Mouse (Mus musculus) erythroblast, embryonic 14.5 days (primary cell): ENCODE results near the gene Pdhx.

Experiments
- GATA1 ChIP-seq: IDR thresholded peaks from 2 replicates; pipeline ENCODE4 v1.6.1; 2012; ENCODE audit warnings: low read length, inconsistent platforms, mixed read lengths
- TAL1 ChIP-seq: IDR thresholded peaks from 3 replicates; pipeline ENCODE4 v1.6.1; 2012; ENCODE audit warnings: low read length, inconsistent platforms, mixed read lengths

DNA sequence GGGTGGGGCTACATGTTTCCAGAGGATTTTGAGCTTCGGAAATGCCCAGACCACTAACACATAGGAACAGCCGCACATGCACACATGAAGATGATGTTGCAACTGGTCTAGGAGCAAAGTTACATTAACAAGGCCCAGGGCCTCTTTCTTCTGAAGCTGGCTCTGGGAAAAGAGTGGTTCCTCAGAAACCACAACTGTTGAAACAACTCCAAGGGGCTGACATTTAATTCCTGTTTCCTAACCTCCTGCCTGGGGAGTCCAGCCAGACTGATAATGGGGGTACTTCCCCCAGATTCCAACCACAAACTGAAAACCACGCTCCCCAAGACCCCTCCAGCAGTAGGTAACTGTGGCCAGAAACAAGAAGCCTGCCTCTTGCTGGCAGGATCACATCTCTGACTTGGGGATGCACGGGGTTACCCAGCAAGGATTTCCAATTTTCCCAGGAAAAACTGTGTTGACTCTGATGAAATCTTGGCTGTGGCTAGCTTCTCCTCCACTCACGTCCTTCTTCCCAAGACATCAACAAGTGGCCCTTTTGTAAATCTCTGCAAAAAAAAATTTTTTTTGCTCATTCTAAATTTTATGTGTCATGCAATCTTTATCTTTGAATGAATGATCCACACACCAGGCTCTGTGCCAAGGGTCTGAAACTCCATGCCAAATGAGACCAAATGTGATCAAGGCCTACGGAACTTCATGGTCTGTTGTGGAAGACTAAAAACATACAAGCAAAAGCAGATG, 86.2 kb downstream of the Pdhx start:
- TF ChIP-seq TAL1: no peak
- TF ChIP-seq GATA1: no peak
